Mouse (Mus musculus): ENCODE results near the gene Phkg2. TPM values are rescaled to one million over a fixed set of nuclear protein-coding genes. Genes with fewer than 3 reads are reported as not detected.

Phkg2 gene
- 83.6 and 169 TPM in 2 replicates for polyA plus RNA-seq (2011; ENCODE audit: insufficient read depth, insufficient read length, low replicate concordance, missing spikeins)

DNA sequence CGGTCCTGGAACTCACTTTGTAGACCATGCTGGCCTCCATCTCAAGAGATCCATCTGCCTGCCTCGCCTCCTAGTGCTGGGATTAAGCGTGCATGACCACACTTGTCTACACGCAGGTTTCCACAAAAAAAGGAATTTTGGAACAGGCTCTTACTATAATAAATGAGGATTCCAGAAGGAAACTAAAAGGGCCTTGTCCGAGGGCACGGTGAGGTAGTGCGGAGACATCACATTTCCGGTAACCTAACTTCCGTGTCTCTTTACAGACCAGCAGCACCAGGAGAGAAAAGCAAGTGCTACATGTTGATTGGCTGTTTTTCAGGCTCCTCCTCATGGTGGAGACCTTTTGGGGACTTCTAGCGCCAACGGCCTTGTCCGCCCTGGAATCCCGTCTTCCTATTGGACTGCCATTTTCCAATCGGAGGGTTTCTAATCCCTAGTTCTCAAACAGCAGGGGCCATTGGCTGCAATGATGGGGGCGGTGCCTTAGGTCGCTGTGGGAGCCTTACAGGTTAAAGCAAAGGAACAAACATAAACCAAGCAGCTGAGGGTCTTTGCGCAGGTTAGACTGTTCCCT, at the start of gene Phkg2:
Phkg2 (plus strand) TSS at position 446 of the 577 bp plus-strand sequence.
- TF ChIP-seq POLR2A (IDR thresholded peaks at IDR 0.05; ENCODE audit: borderline replicate concordance, control insufficient read depth, low read depth, low read length) = no peak; the same call in 1 of the 2 replicates
- no peak for TF ChIP-seq CTCF (IDR thresholded peaks at IDR 0.05; ENCODE audit: control insufficient read depth, insufficient read depth, low read length)
- Histone ChIP-seq H3K4me3 (replicated peaks; ENCODE audit: control insufficient read depth, low read depth, low read length) (peak within 1 kb of the TSS; percentile 90), H3K4me1 (ENCODE audit: control insufficient read depth, insufficient read depth, low read length) (peaks cover 1% of the 10 kb centered on the region), H3K27ac (ENCODE audit: control insufficient read depth, insufficient read depth, low read depth, low read length, poor library complexity) (peak within 1 kb of the TSS; percentile 57)
- WGBS = 1% methylated on average over 17 of the region's 17 CpGs

- H3K27ac ChIP-seq (ENCODE audit: control insufficient read depth, insufficient read depth, low read depth, low read length, poor library complexity) = no peak overlapping the region
- 95% methylated on average over 3 of the region's 3 CpGs for WGBS
- TF ChIP-seq POLR2A (IDR thresholded peaks at IDR 0.05; ENCODE audit: borderline replicate concordance, control insufficient read depth, low read depth, low read length) = no peak
Observed at GRCm38 (mm10) chr7:127541671-127542070, 31.5 kb upstream of the Phkg2 start.

GRCm38 (mm10) chr7:127549116-127549835, 23.9 kb upstream of the Phkg2 start:
- no peak for TF ChIP-seq CTCF (IDR thresholded peaks at IDR 0.05; ENCODE audit: control insufficient read depth, insufficient read depth, low read length)
- TF ChIP-seq POLR2A (IDR thresholded peaks at IDR 0.05; ENCODE audit: borderline replicate concordance, control insufficient read depth, low read depth, low read length) = no peak
- Histone ChIP-seq H3K4me3 (replicated peaks; ENCODE audit: control insufficient read depth, low read depth, low read length) (no peak overlapping the region), H3K27ac (ENCODE audit: control insufficient read depth, insufficient read depth, low read depth, low read length, poor library complexity) (no peak overlapping the region), H3K4me1 (ENCODE audit: control insufficient read depth, insufficient read depth, low read length) (no peaks in the 10 kb centered on the region)
- 92% methylated on average over 15 of the region's 15 CpGs for WGBS

More at GRCm38 (mm10) chr7:127541671-127542070, 31.5 kb upstream of the Phkg2 start:
- H3K4me1 ChIP-seq (ENCODE audit: control insufficient read depth, insufficient read depth, low read length) = no peaks in the 10 kb centered on the region
- H3K4me3 ChIP-seq (replicated peaks; ENCODE audit: control insufficient read depth, low read depth, low read length) = no peak overlapping the region

DNA sequence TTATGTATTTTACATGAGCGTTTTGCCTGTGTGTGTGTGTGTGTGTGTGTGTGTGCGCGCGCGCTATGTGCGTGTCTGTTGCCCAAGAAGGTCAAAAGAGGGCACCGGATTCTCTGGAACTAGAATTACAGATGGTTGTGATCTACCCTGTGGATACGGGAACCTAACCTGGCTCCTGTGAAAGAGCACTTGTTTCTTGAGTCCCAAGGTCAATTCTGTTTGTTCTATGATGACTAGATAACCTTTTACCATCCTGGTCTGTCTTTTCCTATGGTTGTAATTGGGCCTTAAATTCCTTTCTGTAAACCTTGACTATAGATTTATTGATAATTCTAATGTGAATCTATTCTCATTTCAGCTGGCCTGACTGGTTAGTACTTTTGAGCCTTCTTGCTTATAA, 21.6 kb upstream of the Phkg2 start:
- no peak for TF ChIP-seq POLR2A (IDR thresholded peaks at IDR 0.05; ENCODE audit: borderline replicate concordance, control insufficient read depth, low read depth, low read length)
- TF ChIP-seq CTCF (IDR thresholded peaks at IDR 0.05; ENCODE audit: control insufficient read depth, insufficient read depth, low read length) = no peak
- H3K27ac ChIP-seq (ENCODE audit: control insufficient read depth, insufficient read depth, low read depth, low read length, poor library complexity) = no peak overlapping the region
- 94% methylated on average over 8 of the region's 8 CpGs for WGBS
- no peak overlapping the region for H3K4me3 ChIP-seq (replicated peaks; ENCODE audit: control insufficient read depth, low read depth, low read length)
- no peaks in the 10 kb centered on the region for H3K4me1 ChIP-seq (ENCODE audit: control insufficient read depth, insufficient read depth, low read length)

DNA sequence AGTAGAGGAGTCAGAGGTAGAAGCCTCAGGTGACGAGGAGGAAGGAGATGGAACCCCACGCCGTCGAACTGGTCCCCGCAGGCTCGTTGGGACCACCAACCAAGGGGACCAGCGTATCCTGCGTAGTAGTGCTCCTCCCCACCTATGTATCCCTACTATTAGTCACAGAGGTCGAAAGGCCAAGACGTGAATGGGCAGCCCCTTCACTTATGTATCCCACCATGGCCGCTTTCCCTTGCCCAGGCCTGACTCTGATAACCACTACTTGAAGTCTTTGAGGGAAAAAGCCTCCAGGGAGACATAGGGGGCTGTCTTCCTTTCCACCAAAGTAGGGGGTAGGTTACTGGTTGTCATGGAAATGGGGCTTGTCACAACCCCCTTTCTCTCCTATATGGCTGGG, 12.6 kb upstream of the Phkg2 start:
- TF ChIP-seq POLR2A (IDR thresholded peaks at IDR 0.05; ENCODE audit: borderline replicate concordance, control insufficient read depth, low read depth, low read length) (no peak; the same call in 1 of the 2 replicates), CTCF (IDR thresholded peaks at IDR 0.05; ENCODE audit: control insufficient read depth, insufficient read depth, low read length) (no peak)
- no peak overlapping the region for H3K4me3 ChIP-seq (replicated peaks; ENCODE audit: control insufficient read depth, low read depth, low read length)
- 94% methylated on average over 11 of the region's 11 CpGs for WGBS
- H3K27ac ChIP-seq (ENCODE audit: control insufficient read depth, insufficient read depth, low read depth, low read length, poor library complexity) = no peak overlapping the region
- no peaks in the 10 kb centered on the region for H3K4me1 ChIP-seq (ENCODE audit: control insufficient read depth, insufficient read depth, low read length)

GRCm38 (mm10) chr7:127561340-127561858, 11.7 kb upstream of the Phkg2 start, which contains the start of gene Tmem265:
TSS of gene Tmem265 (plus strand) at chr7:127561390.
- Histone ChIP-seq H3K27ac (ENCODE audit: control insufficient read depth, insufficient read depth, low read depth, low read length, poor library complexity) (no peak within 1 kb of the TSS), H3K4me3 (replicated peaks; ENCODE audit: control insufficient read depth, low read depth, low read length) (no peak within 1 kb of the TSS), H3K4me1 (ENCODE audit: control insufficient read depth, insufficient read depth, low read length) (no peaks in the 10 kb centered on the region)
- TF ChIP-seq POLR2A (IDR thresholded peaks at IDR 0.05; ENCODE audit: borderline replicate concordance, control insufficient read depth, low read depth, low read length) = no peak
- no peak for TF ChIP-seq CTCF (IDR thresholded peaks at IDR 0.05; ENCODE audit: control insufficient read depth, insufficient read depth, low read length)
- WGBS = 83% methylated on average over 5 of the region's 5 CpGs

GRCm38 (mm10) chr7:127564381-127565150, 8.6 kb upstream of the Phkg2 start:
- H3K4me3 ChIP-seq (replicated peaks; ENCODE audit: control insufficient read depth, low read depth, low read length) = no peak overlapping the region
- no peak overlapping the region for H3K27ac ChIP-seq (ENCODE audit: control insufficient read depth, insufficient read depth, low read depth, low read length, poor library complexity)
- TF ChIP-seq CTCF (IDR thresholded peaks at IDR 0.05; ENCODE audit: control insufficient read depth, insufficient read depth, low read length) (no peak), POLR2A (IDR thresholded peaks at IDR 0.05; ENCODE audit: borderline replicate concordance, control insufficient read depth, low read depth, low read length) (no peak)
- 83% methylated on average over 6 of the region's 6 CpGs for WGBS
- H3K4me1 ChIP-seq (ENCODE audit: control insufficient read depth, insufficient read depth, low read length) = no peaks in the 10 kb centered on the region

Measured in bone marrow, adult 2 months (tissue).